Mouse (Mus musculus): ENCODE data around the gene Snx29. TPM values are rescaled to one million over a fixed set of nuclear protein-coding genes. Genes with fewer than 3 reads are reported as not detected.

Gene Snx29
- total and polyA plus RNA-seq, 2 experiments, result 2.0 to 10.3 TPM

- Histone ChIP-seq H3K36me3 (ENCODE audit: control insufficient read depth, insufficient read depth, low read length) (peaks cover 12% of the 10 kb centered on the region; the same call in 1 of the 2 replicates), H3K4me1 (ENCODE audit: control insufficient read depth, insufficient read depth, low read length) (no peaks in the 10 kb centered on the region), H3K27me3 (ENCODE audit: control insufficient read depth, insufficient read depth, low read length) (no peaks in the 10 kb centered on the region), H3K79me2 (ENCODE audit: control insufficient read depth, insufficient read depth, low read length) (no peaks in the 10 kb centered on the region), H3K27ac (replicated peaks; ENCODE audit: insufficient read depth, low read depth, low read length) (no peak overlapping the region), H3K9ac (ENCODE audit: low read depth, low read length) (no peak overlapping the region), H3K4me3 (ENCODE audit: insufficient read depth, low read depth, low read length) (no peak overlapping the region)
- WGBS, result 73% methylated on average over 8 of the region's 8 CpGs
- no peak for TF ChIP-seq CTCF (IDR thresholded peaks at IDR 0.05; ENCODE audit: low read depth, low read length)
- TF ChIP-seq POLR2A (IDR thresholded peaks at IDR 0.05; ENCODE audit: extremely low read depth, insufficient read depth, low read length), result no peak
- peak; percentile 13 for DNase-seq (ENCODE audit: extremely low read depth, low read depth, low spot score)
Measured at GRCm38 (mm10) chr16:11532592-11532991, 209.9 kb downstream of the Snx29 start.

DNA sequence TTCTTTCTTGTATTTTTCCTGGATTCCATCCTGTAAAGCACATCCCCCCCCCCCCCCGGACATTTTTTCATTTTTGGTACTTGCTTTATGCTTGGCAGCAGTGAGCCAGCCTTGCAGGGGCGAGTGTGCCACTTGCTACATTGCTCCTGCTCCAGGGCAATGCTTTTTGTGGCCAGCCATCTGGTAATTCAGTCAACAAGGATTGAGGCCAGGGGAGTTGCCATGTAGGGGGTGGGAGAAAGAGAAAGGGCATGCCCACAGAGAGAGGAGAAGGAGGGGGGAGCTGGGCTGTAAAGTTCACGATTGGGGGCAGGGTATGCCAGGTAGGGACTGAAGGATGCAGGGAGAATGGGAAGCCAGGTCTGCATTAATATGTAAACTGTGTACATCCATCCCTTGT, 210.7 kb downstream of the Snx29 start:
- H3K27ac ChIP-seq (replicated peaks; ENCODE audit: insufficient read depth, low read depth, low read length), result no peak overlapping the region
- WGBS, result 88% methylated on average over 3 of the region's 3 CpGs
- no peaks in the 10 kb centered on the region for H3K27me3 ChIP-seq (ENCODE audit: control insufficient read depth, insufficient read depth, low read length)
- H3K36me3 ChIP-seq (ENCODE audit: control insufficient read depth, insufficient read depth, low read length), result peaks cover 12% of the 10 kb centered on the region; the same call in 1 of the 2 replicates
- no peaks in the 10 kb centered on the region for H3K79me2 ChIP-seq (ENCODE audit: control insufficient read depth, insufficient read depth, low read length)
- no peak for DNase-seq (ENCODE audit: extremely low read depth, low read depth, low spot score)
- TF ChIP-seq CTCF (IDR thresholded peaks at IDR 0.05; ENCODE audit: low read depth, low read length) (no peak), POLR2A (IDR thresholded peaks at IDR 0.05; ENCODE audit: extremely low read depth, insufficient read depth, low read length) (no peak)
- no peaks in the 10 kb centered on the region for H3K4me1 ChIP-seq (ENCODE audit: control insufficient read depth, insufficient read depth, low read length)
- no peak overlapping the region for H3K4me3 ChIP-seq (ENCODE audit: insufficient read depth, low read depth, low read length)
- H3K9ac ChIP-seq (ENCODE audit: low read depth, low read length), result no peak overlapping the region

DNA sequence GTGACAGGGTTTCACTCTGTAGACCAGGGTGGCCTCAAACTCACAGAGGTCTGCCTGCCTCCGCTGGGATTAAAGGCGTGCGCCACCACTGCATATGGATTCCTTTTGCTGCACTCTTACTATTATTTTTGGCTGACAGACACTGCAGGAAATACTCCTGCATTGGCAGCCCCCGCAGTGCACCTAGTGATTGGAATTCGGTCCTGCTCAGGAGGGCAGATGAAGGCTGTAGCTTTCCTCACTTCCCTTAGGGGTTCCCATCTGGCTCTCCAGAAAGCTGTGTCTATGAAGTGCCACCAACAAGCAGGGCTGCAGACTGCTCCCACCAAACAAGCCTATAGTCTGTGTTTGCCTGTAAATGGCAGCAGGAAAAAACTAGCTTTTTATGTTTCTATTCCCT, 215.0 kb downstream of the Snx29 start:
- no peak overlapping the region for H3K9ac ChIP-seq (ENCODE audit: low read depth, low read length)
- no peak overlapping the region for H3K27ac ChIP-seq (replicated peaks; ENCODE audit: insufficient read depth, low read depth, low read length)
- H3K79me2 ChIP-seq (ENCODE audit: control insufficient read depth, insufficient read depth, low read length), result no peaks in the 10 kb centered on the region
- TF ChIP-seq POLR2A (IDR thresholded peaks at IDR 0.05; ENCODE audit: extremely low read depth, insufficient read depth, low read length), result no peak
- TF ChIP-seq CTCF (IDR thresholded peaks at IDR 0.05; ENCODE audit: low read depth, low read length), result no peak
- H3K36me3 ChIP-seq (ENCODE audit: control insufficient read depth, insufficient read depth, low read length), result peaks cover 15% of the 10 kb centered on the region; the same call in 1 of the 2 replicates
- no peak for DNase-seq (ENCODE audit: extremely low read depth, low read depth, low spot score)
- no peak overlapping the region for H3K4me3 ChIP-seq (ENCODE audit: insufficient read depth, low read depth, low read length)
- H3K4me1 ChIP-seq (ENCODE audit: control insufficient read depth, insufficient read depth, low read length), result no peaks in the 10 kb centered on the region
- 86% methylated on average over 5 of the region's 5 CpGs for WGBS
- H3K27me3 ChIP-seq (ENCODE audit: control insufficient read depth, insufficient read depth, low read length), result no peaks in the 10 kb centered on the region

DNA sequence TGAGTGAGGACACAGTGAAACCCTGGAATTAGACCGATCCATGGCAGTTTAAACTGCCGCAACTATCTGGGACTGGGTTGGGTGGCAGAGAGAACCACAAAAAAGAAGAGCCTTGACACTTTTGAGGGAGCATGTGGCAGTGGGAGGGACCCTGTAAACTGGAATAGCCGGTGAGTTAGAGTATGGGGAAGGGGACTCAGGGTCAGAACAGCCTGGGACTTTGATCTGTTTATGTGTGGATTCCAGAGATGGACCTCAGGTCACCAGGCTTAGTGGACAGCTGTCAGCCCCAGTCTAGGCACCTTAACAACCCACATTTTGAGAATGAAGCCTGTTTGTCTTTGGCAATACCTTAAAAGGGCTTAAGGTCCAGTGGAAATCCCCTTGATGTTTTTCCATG, 215.5 kb downstream of the Snx29 start:
- no peaks in the 10 kb centered on the region for H3K4me1 ChIP-seq (ENCODE audit: control insufficient read depth, insufficient read depth, low read length)
- 63% methylated on average over 3 of the region's 3 CpGs for WGBS
- TF ChIP-seq POLR2A (IDR thresholded peaks at IDR 0.05; ENCODE audit: extremely low read depth, insufficient read depth, low read length), result no peak
- no peak for TF ChIP-seq CTCF (IDR thresholded peaks at IDR 0.05; ENCODE audit: low read depth, low read length)
- H3K36me3 ChIP-seq (ENCODE audit: control insufficient read depth, insufficient read depth, low read length), result peaks cover 15% of the 10 kb centered on the region; the same call in 1 of the 2 replicates
- H3K9ac ChIP-seq (ENCODE audit: low read depth, low read length), result no peak overlapping the region
- no peak for DNase-seq (ENCODE audit: extremely low read depth, low read depth, low spot score)
- no peaks in the 10 kb centered on the region for H3K79me2 ChIP-seq (ENCODE audit: control insufficient read depth, insufficient read depth, low read length)
- H3K4me3 ChIP-seq (ENCODE audit: insufficient read depth, low read depth, low read length), result no peak overlapping the region
- no peak overlapping the region for H3K27ac ChIP-seq (replicated peaks; ENCODE audit: insufficient read depth, low read depth, low read length)
- H3K27me3 ChIP-seq (ENCODE audit: control insufficient read depth, insufficient read depth, low read length), result no peaks in the 10 kb centered on the region

DNA sequence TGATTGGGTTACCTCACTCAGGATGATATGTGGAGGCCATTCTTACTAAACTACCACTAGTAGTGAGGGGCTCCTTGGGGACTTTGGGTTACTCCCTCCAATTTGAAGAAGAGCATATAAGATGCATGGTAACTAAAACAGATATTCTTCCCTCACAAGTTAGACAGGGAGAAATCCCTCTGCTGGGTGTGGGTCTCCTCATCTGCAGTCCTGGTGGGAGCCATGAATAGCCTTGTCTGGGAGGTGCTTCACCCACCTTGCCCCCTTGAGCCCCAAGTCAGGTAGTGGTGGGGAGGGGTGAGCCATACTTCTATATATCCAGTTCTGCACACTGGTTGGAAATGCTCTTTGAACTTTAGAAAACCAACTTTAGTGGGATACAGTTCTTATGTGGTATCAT, 218.3 kb downstream of the Snx29 start:
- TF ChIP-seq POLR2A (IDR thresholded peaks at IDR 0.05; ENCODE audit: extremely low read depth, insufficient read depth, low read length), result no peak
- no peak for TF ChIP-seq CTCF (IDR thresholded peaks at IDR 0.05; ENCODE audit: low read depth, low read length)
- Histone ChIP-seq H3K79me2 (ENCODE audit: control insufficient read depth, insufficient read depth, low read length) (no peaks in the 10 kb centered on the region), H3K4me1 (ENCODE audit: control insufficient read depth, insufficient read depth, low read length) (no peaks in the 10 kb centered on the region), H3K36me3 (ENCODE audit: control insufficient read depth, insufficient read depth, low read length) (peaks cover 10% of the 10 kb centered on the region; the same call in 1 of the 2 replicates), H3K9ac (ENCODE audit: low read depth, low read length) (no peak overlapping the region), H3K4me3 (ENCODE audit: insufficient read depth, low read depth, low read length) (no peak overlapping the region), H3K27ac (replicated peaks; ENCODE audit: insufficient read depth, low read depth, low read length) (no peak overlapping the region), H3K27me3 (ENCODE audit: control insufficient read depth, insufficient read depth, low read length) (no peaks in the 10 kb centered on the region)
- no peak for DNase-seq (ENCODE audit: extremely low read depth, low read depth, low spot score)

- H3K9ac ChIP-seq (ENCODE audit: low read depth, low read length), result no peak overlapping the region
- H3K79me2 ChIP-seq (ENCODE audit: control insufficient read depth, insufficient read depth, low read length), result no peaks in the 10 kb centered on the region
- H3K4me3 ChIP-seq (ENCODE audit: insufficient read depth, low read depth, low read length), result no peak overlapping the region
- H3K36me3 ChIP-seq (ENCODE audit: control insufficient read depth, insufficient read depth, low read length), result peaks cover 5% of the 10 kb centered on the region; the same call in 1 of the 2 replicates
- no peaks in the 10 kb centered on the region for H3K27me3 ChIP-seq (ENCODE audit: control insufficient read depth, insufficient read depth, low read length)
- no peak overlapping the region for H3K27ac ChIP-seq (replicated peaks; ENCODE audit: insufficient read depth, low read depth, low read length)
- 96% methylated on average over 7 of the region's 7 CpGs for WGBS
- DNase-seq (ENCODE audit: extremely low read depth, low read depth, low spot score), result no peak
- no peaks in the 10 kb centered on the region for H3K4me1 ChIP-seq (ENCODE audit: control insufficient read depth, insufficient read depth, low read length)
- TF ChIP-seq POLR2A (IDR thresholded peaks at IDR 0.05; ENCODE audit: extremely low read depth, insufficient read depth, low read length) (no peak), CTCF (IDR thresholded peaks at IDR 0.05; ENCODE audit: low read depth, low read length) (no peak)
Measured at GRCm38 (mm10) chr16:11541769-11542168, 219.1 kb downstream of the Snx29 start.
